Mouse (Mus musculus) fibroblast of lung, adult 2 months (primary cell): ENCODE results near the gene Bnc2.

Experiments used
- DNase-seq: peaks from one replicate; pipeline ENCODE4 v3.0.0-alpha.2; 2011; ENCODE audit warnings: low read depth

The Bnc2 gene

DNA sequence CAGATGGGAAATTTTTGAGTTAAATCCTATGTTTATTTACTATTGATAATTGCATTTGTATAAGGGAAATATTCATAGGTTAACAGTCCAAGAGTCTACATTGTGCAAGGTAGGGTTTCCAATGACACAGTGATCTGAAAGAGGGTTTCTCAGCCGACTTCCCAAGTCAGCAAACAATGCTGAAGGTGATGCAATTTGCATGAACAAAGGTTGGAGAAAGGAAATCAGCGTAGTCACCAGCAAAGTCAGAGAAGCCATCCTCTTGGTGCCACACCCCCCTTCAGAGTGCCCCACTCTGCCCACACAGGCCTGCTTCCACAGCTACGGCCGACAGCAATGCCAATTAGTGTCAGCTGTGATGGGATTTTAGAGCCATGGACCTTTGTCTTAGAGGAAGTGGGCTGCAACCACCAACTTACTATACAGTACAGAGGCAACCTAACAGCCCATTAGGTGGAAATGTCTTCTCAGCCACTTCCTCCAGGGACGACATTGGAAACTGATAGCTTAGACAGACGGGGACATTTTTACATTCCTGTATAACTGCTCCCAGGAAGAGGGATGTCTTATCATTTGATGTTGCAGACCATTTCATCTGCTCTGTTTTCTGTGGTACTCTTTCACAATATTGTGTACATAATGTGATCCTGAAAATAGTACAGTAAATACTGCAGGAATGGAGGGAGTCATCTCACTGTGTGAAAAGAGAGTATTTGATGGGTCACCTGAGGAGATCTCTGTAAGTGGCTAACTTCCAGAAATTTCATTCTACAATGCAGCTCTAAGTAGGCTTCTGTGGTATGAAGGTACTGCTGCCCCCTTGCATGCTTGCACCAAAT lies 243.2 kb downstream of the Bnc2 start:
- no peak for DNase-seq

DNA sequence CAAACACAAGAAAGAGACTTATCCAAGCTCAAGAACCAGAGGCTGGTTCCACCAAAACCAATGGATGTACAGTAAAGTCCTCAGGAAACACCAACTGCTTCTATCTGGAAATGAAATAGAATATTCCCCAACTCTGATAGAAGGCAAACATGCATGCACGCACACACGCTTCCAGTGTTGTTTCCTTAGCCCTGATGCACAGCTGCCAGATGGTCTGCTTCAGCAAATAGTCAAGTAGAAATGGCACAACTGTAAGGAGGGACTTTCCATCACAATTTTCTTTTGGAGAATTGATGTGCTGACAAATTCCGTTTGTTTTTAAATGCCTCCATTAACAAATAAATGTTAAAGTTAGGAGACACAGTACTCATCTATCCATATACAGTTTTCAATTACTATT lies 247.1 kb downstream of the Bnc2 start:
- no peak for DNase-seq

GRCm38 (mm10) chr4:84411431-84411830 lies 263.6 kb downstream of the Bnc2 start:
- no peak for DNase-seq

DNA sequence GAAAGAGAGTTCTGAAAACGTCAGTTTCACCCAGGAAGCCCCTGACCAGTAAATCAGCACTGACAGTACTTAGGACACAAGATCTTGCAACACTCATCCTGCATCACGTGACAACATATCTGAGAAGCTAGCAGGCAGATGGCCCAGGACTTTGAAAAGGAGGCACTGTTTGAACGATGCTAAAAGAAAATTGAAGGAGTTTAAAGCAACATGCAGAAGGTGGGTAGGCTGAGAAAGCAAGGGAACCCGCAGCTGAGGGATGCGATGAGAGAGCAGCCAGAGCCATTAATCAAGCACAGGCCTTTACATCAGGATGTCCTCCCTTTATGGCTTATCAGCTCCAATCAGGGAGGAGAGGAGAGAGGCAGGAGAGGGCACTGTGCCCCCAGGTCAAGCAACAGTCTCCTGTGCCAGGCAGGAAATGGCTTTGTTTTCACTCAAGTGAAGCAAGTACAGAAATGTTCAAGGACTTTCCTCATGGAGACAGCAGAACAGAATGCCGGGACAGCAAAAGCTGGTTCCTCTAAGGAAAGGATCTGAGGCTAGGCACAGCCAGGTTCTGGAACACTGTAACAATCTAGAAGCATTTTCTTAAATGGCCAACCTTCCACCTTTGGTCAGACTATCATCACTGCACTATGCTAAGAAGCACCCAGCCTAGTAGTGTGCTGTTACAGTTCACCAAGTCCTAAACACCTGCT lies 267.6 kb downstream of the Bnc2 start:
- DNase-seq, result no peak

- no peak for DNase-seq
These were observed 271.5 kb downstream of the Bnc2 start for GRCm38 (mm10) chr4:84403356-84404145.

DNA sequence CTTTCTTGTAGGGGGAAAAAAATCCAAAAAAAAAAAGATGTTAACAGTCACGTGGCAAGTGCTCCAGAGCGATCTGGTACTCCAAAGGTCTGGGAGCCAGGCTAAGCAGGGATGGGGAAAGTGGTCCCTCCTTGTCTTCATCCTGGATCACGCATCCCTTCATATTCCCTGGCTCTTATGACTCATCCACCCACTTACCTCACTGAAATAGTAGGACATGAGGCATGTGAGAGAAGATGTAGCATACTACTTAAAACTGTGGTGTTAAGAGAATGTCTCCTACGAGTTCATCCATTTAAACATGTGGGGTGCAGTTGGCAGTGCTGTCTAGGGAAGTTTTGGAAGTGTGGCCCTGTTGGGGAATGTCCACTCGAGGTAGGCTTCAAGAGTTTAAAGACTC lies 286.1 kb downstream of the Bnc2 start:
- no peak for DNase-seq

GRCm38 (mm10) chr4:84385156-84385555 lies 289.9 kb downstream of the Bnc2 start:
- no peak for DNase-seq

GRCm38 (mm10) chr4:84379289-84379688 lies 295.8 kb downstream of the Bnc2 start:
- DNase-seq, result no peak

- no peak for DNase-seq
These were observed 297.6 kb downstream of the Bnc2 start for GRCm38 (mm10) chr4:84377513-84377912.

GRCm38 (mm10) chr4:84362337-84362823 lies 312.7 kb downstream of the Bnc2 start:
- DNase-seq, result peak; percentile 51

DNA sequence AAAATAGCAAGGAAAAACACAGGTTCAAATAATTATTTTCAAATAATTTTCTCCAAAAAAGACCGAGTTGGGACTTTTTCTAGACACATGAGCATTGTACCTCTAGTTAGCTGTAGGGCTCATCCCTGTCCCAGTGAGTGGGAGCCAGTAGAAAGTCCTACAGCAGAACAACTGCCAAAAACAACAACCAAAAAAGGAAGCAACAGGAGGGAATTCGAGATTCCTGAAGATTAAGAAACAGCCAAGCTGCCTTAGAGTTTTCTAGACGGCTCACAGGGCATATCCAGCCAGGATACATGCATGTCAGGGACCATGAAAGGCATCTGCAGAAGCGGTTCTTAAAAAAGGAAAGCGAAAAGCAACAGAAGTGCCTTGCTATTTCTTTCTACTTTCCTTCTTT lies 313.9 kb downstream of the Bnc2 start:
- no peak for DNase-seq

GRCm38 (mm10) chr4:84359996-84360395 lies 315.1 kb downstream of the Bnc2 start:
- DNase-seq, result no peak

- DNase-seq, result no peak
These were observed 316.9 kb downstream of the Bnc2 start for GRCm38 (mm10) chr4:84358204-84358603.

GRCm38 (mm10) chr4:84357382-84357781 lies 317.7 kb downstream of the Bnc2 start:
- no peak for DNase-seq

DNA sequence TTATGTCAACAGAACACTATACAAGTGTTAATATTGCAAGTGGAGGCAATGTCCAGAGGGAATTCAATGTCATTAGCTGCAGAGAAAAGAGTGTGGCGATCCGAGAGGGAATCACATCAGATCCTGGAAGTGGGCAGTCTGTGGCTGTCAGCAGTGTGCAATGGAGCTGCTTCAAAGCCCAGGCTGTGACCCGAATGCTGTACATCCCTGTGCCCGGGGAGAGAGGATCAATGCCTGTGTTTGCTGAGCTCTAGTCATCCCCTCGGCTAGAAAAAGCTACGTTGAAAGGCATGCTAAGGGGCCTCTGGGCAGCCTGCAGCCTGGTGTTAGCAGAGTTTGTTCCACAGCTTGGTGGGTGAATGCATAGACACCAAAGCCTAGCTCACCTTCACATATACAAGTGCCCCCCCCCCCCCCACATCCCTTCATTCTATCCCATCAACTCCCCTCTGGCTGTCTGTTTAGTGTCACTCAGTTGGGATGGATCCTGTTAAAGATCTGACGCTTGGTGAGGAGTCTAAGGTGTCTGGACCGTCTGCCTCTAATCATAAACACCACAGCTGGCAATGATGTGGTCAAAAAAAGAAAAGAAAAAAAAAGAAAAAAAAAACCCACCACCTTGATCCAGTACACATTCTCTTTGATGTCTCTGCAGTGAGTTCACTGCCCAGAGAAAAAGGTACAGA lies 318.5 kb downstream of the Bnc2 start:
- no peak for DNase-seq

GRCm38 (mm10) chr4:84352656-84353055 lies 322.4 kb downstream of the Bnc2 start:
- DNase-seq, result no peak

GRCm38 (mm10) chr4:84349536-84349935 lies 325.5 kb downstream of the Bnc2 start:
- no peak for DNase-seq

DNA sequence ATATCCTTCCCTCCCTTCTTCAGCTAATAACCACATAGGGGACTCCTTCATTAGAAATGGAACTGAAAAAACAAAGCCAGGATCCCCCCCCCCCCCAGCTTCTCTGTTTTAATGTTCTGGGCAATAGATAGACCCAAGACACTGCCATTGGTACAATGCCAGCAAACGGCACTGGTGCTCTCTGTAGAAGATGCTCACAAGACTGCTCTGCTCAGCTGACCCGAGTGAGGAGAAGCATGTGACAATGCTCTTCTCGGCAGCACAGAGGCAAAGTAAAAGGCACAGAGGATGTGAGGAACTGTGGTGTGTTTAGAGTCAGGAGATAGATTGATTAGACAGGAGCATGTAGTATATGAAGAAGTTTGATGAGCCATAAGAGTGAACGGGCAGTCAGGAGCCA lies 335.9 kb downstream of the Bnc2 start:
- no peak for DNase-seq

DNA sequence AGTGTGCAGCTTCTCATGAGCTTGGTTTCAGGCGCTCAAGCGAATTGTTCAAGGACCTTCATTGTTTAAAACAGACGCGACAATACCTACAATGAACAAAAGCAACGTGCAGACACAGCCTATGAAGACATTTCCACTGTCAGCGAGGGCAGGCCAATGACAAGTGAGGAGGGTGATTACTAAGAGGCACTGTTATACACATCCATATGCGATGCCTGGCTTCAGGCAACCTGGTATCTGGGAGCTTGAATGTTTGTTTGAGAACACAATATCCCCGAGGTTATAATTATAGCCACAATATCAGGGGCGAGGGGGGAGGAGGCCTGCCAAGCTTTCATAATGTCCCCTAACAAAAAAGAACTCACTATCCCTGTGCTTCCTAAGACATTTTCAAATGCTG lies 343.1 kb downstream of the Bnc2 start:
- no peak for DNase-seq

DNA sequence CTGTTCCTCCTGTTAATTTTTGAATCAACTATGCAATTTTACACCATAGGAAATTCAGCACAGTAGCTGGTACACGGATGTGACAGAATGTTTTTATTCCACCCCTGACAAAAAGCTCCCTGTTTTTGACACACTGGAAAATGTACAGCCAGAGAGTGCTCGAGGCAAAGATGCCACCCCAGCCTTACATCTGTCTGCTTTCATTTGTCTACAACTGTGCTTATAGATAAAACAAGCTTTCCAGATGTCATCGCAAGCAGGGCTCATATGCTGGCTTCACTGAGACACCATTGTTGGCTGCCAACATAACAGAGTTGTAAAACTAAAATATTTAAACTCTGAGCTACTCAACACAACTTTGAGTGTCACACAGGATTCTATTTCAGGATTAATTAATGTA lies 343.6 kb downstream of the Bnc2 start:
- DNase-seq, result no peak

DNA sequence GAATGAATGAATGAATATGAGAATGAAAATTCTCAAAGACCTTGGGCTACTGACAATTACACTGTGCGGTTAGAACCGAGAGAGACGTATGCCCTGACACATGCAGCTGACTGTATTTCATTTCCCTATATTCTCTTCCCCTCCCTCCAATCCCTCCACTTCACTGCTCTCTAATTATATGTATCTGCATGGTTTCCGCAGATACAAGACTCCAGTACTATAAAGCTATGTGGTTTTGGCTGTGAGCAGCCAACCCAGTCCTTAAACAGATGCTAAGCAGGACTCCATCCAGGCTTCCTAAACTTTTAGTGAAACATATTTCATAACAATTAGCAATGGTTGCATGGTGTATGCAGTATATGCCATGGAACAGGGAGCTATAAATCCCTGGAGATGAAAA lies 344.6 kb downstream of the Bnc2 start:
- DNase-seq, result no peak

- no peak for DNase-seq
These were observed 345.4 kb downstream of the Bnc2 start for GRCm38 (mm10) chr4:84329651-84330050.
